Mouse (Mus musculus): ENCODE results near the gene Dnajb3. TPM values are rescaled to one million over a fixed set of nuclear protein-coding genes. Genes with fewer than 3 reads are reported as not detected.
"Not testable (repeated sequence)": the region's sequence is repeated elsewhere in the genome, so short reads cannot be mapped to it uniquely, and the experiment has no call there.

Gene Dnajb3
- total RNA-seq, 2 experiments from 2014 or later: not detected

DNA sequence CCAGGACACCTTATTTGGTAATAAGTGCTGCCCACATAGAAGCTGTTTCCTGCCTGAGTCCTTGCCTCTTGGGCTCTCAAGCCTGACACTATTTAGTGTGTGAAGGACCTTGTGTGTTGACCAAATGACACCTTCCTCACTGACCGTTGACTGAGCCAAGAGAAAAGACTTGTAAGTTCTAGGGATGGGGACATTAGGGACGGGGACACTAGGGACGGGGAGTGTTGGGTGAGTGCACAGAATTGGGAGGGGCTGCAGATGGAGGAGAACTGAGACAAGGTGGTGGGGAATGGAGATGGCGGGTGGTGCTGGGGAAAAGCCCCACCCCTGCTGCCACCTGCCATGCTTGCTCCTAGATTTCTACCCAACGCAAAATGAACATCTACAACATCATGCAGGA, 24.4 kb upstream of the Dnajb3 start:
- H3K27ac ChIP-seq: no peak overlapping the region
- intact Hi-C loops (cut with DNase I): loop anchor here (5.0 kb wide), 1 partner anchor 67 kb away; no protein-coding TSS in a partner anchor
- DNase-seq: peak; percentile 25
- H3K4me3 ChIP-seq: no peak overlapping the region
- TF ChIP-seq CTCF (IDR thresholded peaks at IDR 0.05): no peak

GRCm38 (mm10) chr1:88229566-88229965, 24.0 kb upstream of the Dnajb3 start:
- no peak for DNase-seq

GRCm38 (mm10) chr1:88228121-88228520, 22.5 kb upstream of the Dnajb3 start:
- no peak for TF ChIP-seq CTCF (IDR thresholded peaks at IDR 0.05)
- no peak overlapping the region for H3K4me3 ChIP-seq
- no peak overlapping the region for H3K27ac ChIP-seq
- peak; percentile 23 for DNase-seq
- intact Hi-C loops (cut with DNase I): loop anchor here (5.0 kb wide), 1 partner anchor 69 kb away; no protein-coding TSS in a partner anchor

More at GRCm38 (mm10) chr1:88229566-88229965, 24.0 kb upstream of the Dnajb3 start:
- Histone ChIP-seq H3K4me3 (no peak overlapping the region), H3K27ac (no peak overlapping the region)
- no peak for TF ChIP-seq CTCF (IDR thresholded peaks at IDR 0.05)
- intact Hi-C loops (cut with DNase I): loop anchor here (5.0 kb wide), 1 partner anchor 68 kb away; no protein-coding TSS in a partner anchor

- DNase-seq: no peak
- Histone ChIP-seq H3K27ac (no peak overlapping the region), H3K4me3 (no peak overlapping the region)
- TF ChIP-seq CTCF (IDR thresholded peaks at IDR 0.05): no peak
- intact Hi-C loops (cut with DNase I): loop anchor here (5.0 kb wide), 1 partner anchor 70 kb away; no protein-coding TSS in a partner anchor
Observed at GRCm38 (mm10) chr1:88227482-88227881, 21.9 kb upstream of the Dnajb3 start.

- H3K4me3 ChIP-seq: no peak within 1 kb of the TSS
- peak; percentile 31 for DNase-seq
- no peak for TF ChIP-seq CTCF (IDR thresholded peaks at IDR 0.05)
Observed at GRCm38 (mm10) chr1:88226670-88227379, 21.2 kb upstream of the Dnajb3 start, which contains the start of gene Mroh2a. Mroh2a (plus strand) TSS chr1:88226986.

DNA sequence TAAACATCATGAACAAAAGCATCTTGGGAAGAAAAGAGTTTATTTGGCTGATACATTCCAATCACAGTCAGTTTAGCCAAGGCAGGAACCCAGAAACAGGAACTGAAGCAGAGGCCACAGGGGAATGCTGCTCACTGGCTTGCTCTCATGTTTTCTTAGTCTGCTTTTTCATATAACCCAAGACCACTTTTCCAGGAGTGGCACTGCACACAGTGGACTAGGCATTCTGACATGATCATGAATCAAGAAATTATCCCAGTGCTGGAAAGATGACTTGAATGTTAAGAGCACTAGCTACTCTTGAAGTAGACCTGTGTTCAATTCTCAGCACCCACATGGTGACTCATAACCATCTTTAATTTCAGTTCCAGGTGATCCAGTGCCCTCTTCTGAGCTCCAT, 20.2 kb upstream of the Dnajb3 start:
- Histone ChIP-seq H3K4me3 (no peak overlapping the region), H3K27ac (no peak overlapping the region)
- peak; percentile 14 for DNase-seq
- intact Hi-C loops (cut with DNase I): loop anchor here (5.0 kb wide), 1 partner anchor 72 kb away; no protein-coding TSS in a partner anchor
- TF ChIP-seq CTCF (IDR thresholded peaks at IDR 0.05): no peak

More at GRCm38 (mm10) chr1:88226670-88227379, 21.2 kb upstream of the Dnajb3 start, which contains the start of gene Mroh2a:
- no peak within 1 kb of the TSS for H3K27ac ChIP-seq
- intact Hi-C loops (cut with DNase I): loop anchor here (5.0 kb wide), 1 partner anchor 70 kb away; no protein-coding TSS in a partner anchor

DNA sequence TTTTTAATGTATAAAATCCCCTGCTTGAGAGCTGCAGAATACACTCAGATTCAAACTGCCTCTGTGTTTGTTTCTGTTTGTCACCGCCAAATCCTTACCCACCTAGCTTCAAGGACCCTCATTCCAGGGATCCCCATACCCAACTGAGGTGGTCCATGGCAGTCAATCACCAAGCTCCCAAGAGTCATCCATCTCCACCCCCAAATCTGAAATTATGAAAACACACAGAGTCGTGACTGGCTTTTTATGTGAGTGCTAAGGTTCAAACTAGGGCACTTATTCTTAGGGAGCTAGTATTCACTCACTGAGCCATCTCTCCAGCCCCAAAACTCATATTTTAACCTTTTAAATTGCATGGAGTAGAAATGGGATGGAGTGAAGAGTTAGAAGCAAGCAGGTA, 19.7 kb upstream of the Dnajb3 start:
- DNase-seq, H3K4me3 ChIP-seq, H3K27ac ChIP-seq: not testable (repeated sequence)
- intact Hi-C loops (cut with DNase I): loop anchor here (5.0 kb wide), 1 partner anchor 72 kb away; no protein-coding TSS in a partner anchor

DNA sequence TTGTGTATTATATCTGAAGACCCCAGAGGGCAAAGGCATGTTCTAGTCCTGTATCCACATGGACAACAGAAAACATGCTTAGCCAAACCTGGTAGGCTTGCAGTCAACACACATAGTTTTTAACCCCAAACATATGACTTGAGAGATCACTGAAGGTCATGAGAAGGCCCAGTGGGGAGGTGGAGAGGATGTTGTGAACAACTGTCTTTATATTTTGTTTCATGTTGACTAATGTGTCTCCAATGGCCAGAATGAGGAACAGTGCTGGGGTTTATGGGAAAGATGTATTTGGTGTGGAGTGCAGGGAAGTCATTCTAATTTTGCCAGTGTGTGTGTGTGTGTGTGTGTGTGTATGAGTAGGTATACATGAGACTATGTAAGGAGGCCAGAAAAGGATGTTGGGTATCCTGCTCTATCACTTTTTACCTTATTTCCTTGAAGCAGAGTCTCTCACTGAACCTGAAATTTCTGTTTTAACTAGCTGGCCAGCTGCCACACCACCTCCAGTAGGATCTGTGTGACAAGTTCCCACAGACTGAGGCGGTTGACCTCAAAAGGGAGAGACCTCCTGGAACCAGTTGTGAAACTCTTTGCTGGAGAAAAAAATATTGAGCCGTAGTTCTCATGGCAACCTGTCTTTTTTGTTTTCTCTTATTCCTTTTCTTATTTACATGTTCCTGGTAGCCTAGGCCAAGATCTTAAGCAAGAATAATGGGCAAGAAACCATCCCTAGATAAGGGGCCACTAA, 18.6 kb upstream of the Dnajb3 start:
- DNase-seq: peak; percentile 22
- no peak for TF ChIP-seq CTCF (IDR thresholded peaks at IDR 0.05)
- intact Hi-C loops (cut with DNase I): no loop called here
- no peak overlapping the region for H3K27ac ChIP-seq
- H3K4me3 ChIP-seq: no peak overlapping the region

GRCm38 (mm10) chr1:88223591-88223990, 18.0 kb upstream of the Dnajb3 start:
- TF ChIP-seq CTCF (IDR thresholded peaks at IDR 0.05): no peak
- intact Hi-C loops (cut with DNase I): no loop called here
- Histone ChIP-seq H3K4me3 (no peak overlapping the region), H3K27ac (no peak overlapping the region)
- no peak for DNase-seq

DNA sequence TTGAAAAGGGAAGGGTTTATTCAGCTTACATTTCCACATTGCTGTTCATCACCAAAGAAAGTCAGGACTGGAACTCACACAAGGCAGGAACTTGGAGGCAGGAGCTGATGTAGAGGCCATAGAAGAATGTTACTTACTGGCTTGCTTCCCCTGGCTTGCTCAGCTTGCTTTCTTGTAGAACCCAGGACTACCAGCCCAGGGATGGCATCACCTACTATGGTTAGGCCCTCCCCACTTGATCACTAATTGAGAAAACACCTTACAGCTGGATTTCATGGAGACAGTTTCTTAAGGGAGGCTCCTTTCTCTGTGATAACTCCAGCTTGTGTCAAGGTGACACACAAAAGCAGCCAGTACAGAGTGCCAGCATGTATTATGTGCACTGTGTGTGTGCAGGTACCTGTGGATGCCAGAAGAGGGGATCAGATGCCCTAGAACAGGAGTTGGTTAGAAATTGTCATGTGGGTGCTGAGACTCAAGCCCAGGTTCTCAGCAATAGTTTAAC, 17.5 kb upstream of the Dnajb3 start:
- H3K27ac ChIP-seq; intact Hi-C loops (cut with DNase I); H3K4me3 ChIP-seq; DNase-seq: not testable (repeated sequence)

DNA sequence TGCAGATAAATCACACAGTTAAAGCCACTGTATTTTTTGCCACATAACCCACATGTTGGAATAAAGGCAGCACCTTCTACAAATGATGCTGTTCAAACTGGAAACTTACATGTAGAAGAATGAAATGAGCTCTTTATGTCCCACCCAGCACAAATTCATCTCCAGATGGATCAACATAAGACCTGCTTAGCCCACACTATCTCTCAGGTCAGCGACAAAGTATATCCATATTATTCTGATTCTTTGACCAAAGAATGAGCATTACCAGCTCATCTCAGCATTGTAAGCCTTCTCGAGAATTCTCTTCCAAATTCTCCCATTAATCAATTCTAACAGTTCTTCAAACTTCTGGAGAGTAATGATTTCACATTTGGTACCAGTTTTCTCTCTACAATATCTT, 16.6 kb upstream of the Dnajb3 start:
- no peak for TF ChIP-seq CTCF (IDR thresholded peaks at IDR 0.05)
- intact Hi-C loops (cut with DNase I): no loop called here
- Histone ChIP-seq H3K4me3 (no peak overlapping the region), H3K27ac (no peak overlapping the region)
- DNase-seq: no peak

DNA sequence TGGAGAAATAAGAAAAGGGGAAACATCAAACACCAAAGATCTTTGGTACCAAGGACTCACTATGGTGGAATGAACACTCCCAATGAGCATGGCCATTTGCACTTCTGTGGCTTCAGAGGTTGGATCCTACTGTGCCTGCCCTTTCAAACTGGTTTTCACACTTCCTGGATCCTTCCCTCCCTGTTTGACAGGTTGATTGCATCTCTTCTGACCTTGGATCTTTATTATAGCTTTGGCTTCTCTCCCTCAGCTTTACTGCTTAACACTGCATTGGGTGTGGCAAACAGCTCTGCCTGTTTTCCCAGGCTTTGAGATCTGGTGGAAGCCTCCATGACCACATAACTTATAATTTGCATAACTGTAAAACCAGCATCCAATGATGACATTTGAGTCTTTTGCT, 14.8 kb upstream of the Dnajb3 start:
- H3K27ac ChIP-seq: no peak overlapping the region
- intact Hi-C loops (cut with DNase I): no loop called here
- no peak overlapping the region for H3K4me3 ChIP-seq
- TF ChIP-seq CTCF (IDR thresholded peaks at IDR 0.05): no peak
- no peak for DNase-seq

DNA sequence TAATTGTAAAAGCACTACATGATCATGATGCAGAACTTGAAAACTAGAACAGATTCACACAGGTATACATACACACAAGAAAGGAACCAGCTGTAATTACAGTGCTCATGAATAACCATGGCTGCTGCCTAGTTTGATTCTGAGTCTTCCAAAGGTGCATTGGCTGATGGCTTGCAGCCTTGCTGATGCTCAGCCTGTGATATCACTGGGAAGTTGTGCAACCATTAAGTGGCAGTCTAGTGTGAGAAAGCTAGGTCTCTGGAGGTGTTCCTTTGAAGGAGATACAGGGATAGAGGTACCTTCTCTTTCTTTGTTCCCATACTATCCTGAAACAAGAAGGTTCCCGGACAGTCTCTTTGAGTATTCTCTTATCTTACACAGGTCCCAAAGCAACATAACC, 13.5 kb upstream of the Dnajb3 start:
- Histone ChIP-seq H3K27ac (no peak overlapping the region), H3K4me3 (no peak overlapping the region)
- no peak for TF ChIP-seq CTCF (IDR thresholded peaks at IDR 0.05)
- DNase-seq: no peak
- intact Hi-C loops (cut with DNase I): no loop called here
